Mouse (Mus musculus) c-Kit-positive CD71-negative TER-119-negative erythroid progenitor cells, embryonic 14.5 days (primary cell): ENCODE data around the gene Irf2bpl.

ENCODE experiments used
- DNase-seq: peaks from one replicate; pipeline ENCODE4 v3.0.0-alpha.2; 2013; ENCODE audit warnings: low read depth

Gene Irf2bpl

DNA sequence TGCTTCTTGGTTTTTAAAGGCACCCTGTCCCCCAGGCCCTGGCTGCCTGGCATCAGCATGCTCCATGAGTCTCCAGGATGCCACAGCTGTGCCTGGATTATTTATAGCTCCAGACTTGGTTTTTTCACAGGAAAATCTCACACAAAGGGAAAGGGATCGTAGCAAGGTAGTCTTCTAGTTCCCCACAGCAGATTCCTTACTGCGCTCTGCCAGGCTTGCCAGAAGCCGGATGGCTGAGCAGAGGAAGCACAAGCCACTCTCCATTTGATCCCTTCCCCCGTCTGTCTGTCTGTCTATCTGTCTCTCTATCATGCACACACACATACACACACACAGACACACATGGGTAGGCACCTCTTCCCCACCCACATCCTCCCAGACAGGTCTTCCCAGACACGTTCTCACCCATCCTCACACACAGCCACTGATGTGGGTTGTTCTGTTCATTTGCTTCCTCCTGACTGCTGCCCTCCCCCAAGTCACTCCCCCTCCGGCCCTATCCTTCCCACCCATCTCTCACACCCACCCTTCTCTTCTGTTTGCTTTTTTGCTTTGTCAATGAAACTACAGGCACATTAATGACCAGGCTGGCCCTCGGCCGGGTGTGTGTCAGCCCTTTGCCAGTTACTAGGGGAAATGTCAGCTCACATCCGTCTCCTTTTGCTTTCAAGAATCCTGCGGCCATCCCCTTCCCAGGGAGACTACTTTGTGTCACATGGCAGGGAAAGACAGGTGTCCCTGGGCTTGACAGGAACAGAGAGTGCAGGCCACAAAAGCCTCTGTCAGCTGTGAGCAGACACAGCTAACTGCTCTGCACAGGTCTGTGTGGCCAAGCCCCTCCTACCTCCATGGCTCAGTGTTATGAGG, 24.4 kb downstream of the Irf2bpl start:
- DNase-seq, result no peak

GRCm38 (mm10) chr12:86858983-86859872, 25.4 kb downstream of the Irf2bpl start:
- DNase-seq, result no peak

DNA sequence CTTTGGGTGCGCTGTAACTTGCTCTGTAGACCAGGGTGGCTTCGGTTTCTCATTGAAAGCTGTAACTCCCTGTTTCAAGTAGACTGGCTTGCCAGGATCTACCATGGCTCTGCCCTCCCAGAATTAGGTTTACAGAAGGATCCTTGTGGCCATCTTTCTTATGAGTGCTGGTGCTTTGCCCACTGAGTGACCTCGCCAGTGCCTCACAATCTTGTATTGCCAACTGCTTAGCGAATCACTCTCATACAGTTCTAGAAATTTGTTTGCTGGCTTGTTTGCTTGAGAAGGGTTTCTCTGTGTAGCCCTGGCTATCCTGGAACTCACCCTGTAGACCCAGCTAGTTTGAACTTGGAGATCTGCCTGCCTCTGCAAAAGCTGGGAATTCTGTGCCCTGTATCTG, 26.1 kb downstream of the Irf2bpl start:
- DNase-seq, result no peak

DNA sequence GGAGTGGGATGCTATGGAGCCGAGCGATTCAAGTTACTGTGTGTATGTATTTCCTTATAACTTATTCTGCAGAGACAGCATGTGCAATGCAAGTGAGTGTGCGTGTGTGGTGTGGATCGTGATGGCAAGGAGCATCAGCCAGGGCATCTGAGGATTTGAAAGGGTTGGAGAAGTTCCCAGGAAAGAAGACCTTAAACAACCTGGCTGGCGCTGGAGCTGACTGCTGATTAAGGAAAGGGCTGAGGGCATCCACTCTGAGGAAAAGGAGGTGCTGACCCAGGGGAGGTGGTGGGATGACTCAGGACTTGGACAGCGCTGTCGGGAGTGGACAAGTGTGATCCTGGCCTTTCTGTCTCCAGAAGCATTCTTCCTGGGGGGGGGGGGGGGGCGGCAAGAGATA, 27.3 kb downstream of the Irf2bpl start:
- no peak for DNase-seq

- no peak for DNase-seq
Observed at GRCm38 (mm10) chr12:86855670-86856069, 28.9 kb downstream of the Irf2bpl start.

DNA sequence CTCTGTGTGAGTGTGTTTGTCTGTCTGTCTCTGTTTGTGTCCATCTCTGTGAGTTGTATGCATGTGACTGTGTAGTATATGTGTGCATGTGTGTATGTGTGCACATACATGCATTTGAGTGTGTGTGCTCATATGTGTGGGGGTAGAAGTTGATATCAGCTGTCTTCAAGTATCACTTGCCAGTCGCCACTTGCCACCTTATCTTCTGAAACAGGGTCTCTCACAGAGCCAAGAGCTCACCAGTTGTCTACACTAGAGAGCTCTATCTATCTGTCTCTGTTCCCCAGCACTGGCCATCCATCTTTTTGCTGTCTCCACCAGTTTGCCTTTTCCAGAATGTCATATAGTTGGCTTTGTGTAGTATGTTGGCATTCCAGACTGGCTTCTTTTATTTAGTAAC, 31.1 kb downstream of the Irf2bpl start:
- DNase-seq, result no peak

DNA sequence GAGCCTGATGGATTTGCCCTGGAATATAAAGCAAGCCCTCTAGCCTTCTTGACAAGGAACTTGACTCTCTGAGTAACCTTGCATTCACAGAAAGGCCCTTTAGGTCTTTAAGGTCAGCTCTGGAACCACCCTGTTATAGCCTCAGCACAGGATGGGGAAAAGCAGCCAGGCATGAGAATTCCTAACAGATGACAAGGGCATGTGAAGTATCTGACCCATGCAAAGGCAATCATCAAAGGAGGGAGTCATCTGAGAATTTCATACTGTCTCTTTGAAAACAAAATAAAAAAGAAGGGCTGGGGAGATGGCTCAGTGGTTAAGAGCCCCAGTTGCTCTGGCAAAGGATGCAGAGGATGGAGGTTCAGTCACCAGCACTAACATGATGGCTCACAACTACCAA, 33.3 kb downstream of the Irf2bpl start:
- DNase-seq, result no peak

DNA sequence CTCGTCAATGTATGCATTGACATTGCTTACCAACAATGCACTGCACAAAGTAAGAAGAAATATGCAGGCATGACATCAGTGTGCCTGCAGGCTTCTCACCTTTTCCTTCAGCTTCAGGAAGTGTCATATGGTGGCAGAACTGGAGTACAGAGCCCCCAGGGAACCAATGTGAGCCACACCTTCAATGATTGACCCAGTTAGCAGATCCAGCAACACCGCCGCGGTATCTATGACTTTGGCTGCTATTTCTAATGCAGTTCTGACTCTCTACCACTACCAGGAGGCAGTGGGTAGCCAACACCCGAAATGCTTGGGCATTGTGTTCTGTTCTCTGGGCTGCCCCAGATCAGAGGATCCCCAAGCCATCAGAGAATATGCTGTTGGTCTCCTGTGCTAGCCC, 33.9 kb downstream of the Irf2bpl start:
- no peak for DNase-seq

DNA sequence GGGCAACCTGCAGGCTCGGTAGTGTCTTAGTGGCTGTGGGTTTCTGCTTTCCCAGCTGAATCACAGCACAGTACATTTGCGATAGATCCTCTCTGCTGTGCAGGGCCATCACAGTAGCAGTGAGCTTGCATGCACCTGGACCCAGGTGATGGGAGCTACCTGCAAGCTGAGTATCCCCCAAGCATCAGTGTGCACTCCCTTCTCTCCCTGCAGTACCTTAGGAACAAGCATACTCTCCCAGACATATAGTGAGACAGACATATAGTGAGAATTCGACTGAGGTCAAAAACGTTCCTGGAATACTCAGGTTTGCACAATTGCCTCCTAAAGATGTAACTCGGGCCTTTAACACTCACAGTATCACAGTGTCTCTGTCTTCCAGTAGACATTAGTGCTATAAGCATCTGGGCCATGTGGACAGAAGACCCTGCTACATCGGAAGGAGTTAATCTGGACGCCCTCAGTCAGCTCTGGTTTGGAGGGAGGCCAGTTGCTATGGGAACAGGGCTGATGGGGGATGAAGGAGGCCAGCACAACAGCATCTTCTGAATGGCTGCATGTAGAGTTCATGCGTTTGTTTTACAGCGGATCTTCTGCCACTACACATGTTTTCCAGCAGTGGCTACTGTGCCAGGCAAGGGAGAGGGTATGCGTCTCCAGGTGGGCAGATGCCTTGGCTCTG, 34.5 kb downstream of the Irf2bpl start:
- DNase-seq, result no peak

DNA sequence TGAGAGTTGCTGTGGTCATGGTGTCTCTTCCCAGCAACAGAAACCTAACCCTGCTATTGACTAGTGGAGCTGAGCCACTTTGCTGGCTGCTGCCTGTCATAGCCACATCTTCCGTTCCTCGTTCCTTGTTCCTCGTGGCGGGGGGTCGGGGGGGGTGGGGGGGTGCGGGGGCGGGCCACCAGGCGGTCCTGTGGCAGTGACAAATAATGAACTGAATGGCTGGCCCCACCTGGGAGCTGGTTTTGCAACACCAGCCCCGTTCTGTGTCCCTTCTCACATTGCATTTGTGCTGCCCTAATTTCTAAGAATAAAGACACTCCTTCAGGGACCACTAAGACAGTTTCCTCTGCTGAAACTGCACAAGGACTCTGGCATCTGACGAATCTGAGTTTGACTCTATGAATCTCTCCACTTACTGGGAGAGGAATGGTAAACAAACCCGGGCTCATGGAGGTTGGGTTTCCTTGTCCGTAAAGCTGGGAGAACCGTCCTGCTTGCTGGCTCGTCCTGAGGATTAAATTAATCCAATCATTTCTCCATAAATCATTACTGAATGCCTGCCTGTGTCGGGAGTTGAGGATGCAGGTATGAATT, 41.6 kb downstream of the Irf2bpl start:
- DNase-seq, result no peak

DNA sequence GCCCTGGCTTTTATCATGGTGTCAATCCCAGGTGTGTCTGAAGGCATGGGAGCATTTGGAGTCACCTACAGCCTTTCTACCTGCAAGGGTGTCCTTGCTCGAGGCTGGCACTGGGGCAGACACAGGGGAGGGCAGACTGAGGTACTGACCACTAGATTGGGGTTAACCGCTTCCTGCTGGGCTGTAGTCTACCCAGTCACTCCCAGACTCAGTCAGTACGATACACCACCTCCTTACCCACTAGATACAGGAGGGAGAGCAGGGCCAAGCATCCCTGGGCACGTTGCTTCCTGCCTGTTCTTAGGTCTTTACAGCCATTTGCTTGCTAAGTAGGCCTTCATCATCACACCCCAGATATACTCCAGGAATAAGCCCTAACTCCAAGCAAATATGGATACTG, 44.1 kb downstream of the Irf2bpl start:
- no peak for DNase-seq

GRCm38 (mm10) chr12:86838181-86838580, 46.4 kb downstream of the Irf2bpl start:
- DNase-seq, result no peak

GRCm38 (mm10) chr12:86836431-86837047, 48.1 kb downstream of the Irf2bpl start:
- DNase-seq, result peak; percentile 88

- no peak for DNase-seq
Observed at GRCm38 (mm10) chr12:86835899-86836298, 48.7 kb downstream of the Irf2bpl start.

GRCm38 (mm10) chr12:86834416-86834772, 50.2 kb downstream of the Irf2bpl start:
- peak; percentile 77 for DNase-seq

DNA sequence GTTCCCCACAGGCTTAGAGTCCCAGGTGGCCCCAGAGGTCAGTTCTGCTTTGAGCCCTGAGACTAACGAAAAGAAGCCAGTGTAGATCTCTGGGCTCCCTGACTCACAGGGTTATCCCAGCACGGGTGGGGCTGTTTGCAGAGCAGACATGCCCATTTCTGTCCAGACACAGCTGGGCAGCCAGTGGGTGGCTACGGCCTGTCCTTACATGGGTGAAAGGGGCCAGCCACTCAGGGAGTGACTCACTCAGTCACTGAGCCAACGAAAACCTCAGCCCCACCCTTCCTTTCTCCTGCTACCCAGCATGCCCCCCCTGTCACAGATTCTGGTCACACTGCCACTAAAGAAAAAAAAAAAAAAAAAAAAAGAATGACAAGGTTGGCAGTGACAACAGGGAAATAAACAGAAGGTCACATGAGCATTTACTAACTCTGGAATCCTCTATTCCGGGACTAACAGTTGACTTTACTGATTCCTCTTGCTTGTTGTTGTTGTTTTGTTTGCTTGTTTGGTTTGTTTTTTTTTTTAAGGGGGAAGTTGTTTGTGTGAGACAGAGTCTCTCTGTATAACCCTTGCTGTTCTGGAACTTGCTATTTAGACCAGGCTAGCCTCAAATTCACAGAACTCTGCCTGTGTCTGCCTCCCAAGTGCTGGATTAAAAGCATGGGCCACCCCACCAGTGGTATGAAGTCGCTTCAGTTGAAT, 50.7 kb downstream of the Irf2bpl start:
- peak; percentile 82 for DNase-seq

GRCm38 (mm10) chr12:86832551-86833182, 51.9 kb downstream of the Irf2bpl start:
- DNase-seq, result no peak

DNA sequence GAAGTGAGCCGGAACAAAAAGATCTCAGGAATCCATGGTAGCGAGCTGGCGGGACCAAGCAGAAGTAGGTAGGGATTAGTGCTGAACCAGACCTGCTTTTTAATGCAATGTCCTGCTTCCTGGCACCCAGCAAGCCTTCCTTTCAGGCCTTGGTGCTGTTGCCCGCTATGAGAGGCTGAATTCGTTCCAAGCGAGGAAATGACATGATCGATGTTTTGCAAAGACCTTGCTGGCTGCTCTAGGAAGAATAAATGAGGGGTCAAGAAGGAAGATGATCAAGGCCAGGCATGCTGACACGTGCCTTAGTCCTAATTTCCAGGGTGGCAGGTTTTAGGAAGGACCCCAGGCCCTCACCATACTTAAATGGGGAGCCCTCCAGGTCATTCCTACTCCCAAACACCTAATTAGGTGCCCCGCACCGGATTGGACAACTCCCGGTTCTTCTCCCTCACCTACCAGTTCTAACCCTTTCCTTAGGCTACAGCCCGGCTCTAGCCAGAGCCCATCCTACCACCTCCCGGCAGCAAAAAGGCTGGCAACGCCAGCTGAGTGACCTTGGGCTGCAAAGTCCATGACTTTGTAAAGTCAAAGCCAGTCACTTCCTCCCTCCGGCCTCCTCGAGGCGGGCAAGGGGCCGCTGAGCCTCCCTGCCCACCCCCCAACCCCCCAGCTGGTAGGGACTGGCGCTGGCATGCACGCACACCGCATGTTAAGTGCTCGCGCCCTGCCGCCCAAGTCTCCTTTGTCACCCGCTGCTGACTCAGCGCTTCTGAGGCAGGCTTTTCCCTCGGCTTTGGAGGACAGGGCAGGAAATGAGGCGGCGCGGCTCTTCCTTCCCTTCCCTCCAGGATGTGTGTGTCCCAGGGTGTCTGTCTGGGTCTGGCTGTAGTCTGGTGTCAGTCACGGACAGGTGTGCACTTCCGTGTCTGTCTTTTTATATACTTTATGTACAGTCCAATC, 52.7 kb downstream of the Irf2bpl start:
- DNase-seq, result no peak
